Mouse (Mus musculus) forebrain, embryonic 12.5 days (tissue): ENCODE results near the gene Naa50. TPM values are rescaled to one million over a fixed set of nuclear protein-coding genes. Genes with fewer than 3 reads are reported as not detected.
A peak's percentile ranks its signal among the peaks of the same experiment; 100 is the strongest.

Experiments used
- ATAC-seq: fragments of 200-750 bp; cut with Nextera tagmentation; 2 replicates; pipeline ENCODE4 v1.8.0; 2017; ENCODE audit warnings: moderate TSS enrichment; ENCODE audit not compliant: low FRiP score
- H3K27ac ChIP-seq: fragments of 300-500 bp; sonication (generic); 2 replicates; pipeline ENCODE4 v1.5.1; 2016; ENCODE audit warnings: mild to moderate bottlenecking
- H3K27me3 ChIP-seq: fragments of 300-500 bp; sonication (generic); 2 replicates; pipeline ENCODE4 v1.6.1; 2016; ENCODE audit warnings: mild to moderate bottlenecking
- H3K36me3 ChIP-seq: fragments of 300-500 bp; sonication (generic); replicated peaks from 2 replicates; pipeline ENCODE4 v1.6.1; 2016; ENCODE audit warnings: mild to moderate bottlenecking
- H3K4me1 ChIP-seq: fragments of 300-500 bp; sonication (generic); 2 replicates; pipeline ENCODE4 v1.6.1; 2016
- H3K4me2 ChIP-seq: fragments of 300-500 bp; sonication (generic); 2 replicates; pipeline ENCODE4 v1.6.1; 2016; ENCODE audit warnings: mild to moderate bottlenecking, moderate library complexity
- H3K4me3 ChIP-seq: fragments of 300-500 bp; sonication (generic); replicated peaks from 2 replicates; pipeline ENCODE4 v1.5.1; 2016; ENCODE audit warnings: mild to moderate bottlenecking
- H3K9ac ChIP-seq: fragments of 300-500 bp; sonication (generic); 2 replicates; pipeline ENCODE4 v1.6.1; 2016; ENCODE audit warnings: mild to moderate bottlenecking
- H3K9me3 ChIP-seq: fragments of 300-500 bp; sonication (generic); 2 replicates; pipeline ENCODE4 v1.6.1; 2016
- whole genome bisulfite sequencing: fragments of 180-500 bp; shearing (Covaris S2); methylation state at CpG from one replicate; pipeline ENCODE4 v1.1.7; 2016; 5-methylcytosine and 5-hydroxymethylcytosine counted together
- polyA plus RNA-seq: library from polyadenylated mRNA; unstranded; fragments of >200 nt; fragmentation: Nextera tagmentation; extraction: Ambion mirVana; gene quantifications from 2 replicates; pipeline ENCODE4 v1.2.1, GENCODE M21; 2016

Gene Naa50
- polyA plus RNA-seq, 1 experiment from 2014 or later, result 117 TPM

GRCm38 (mm10) chr16:44154497-44155057 lies 14.9 kb downstream of the Naa50 start:
- no peak for ATAC-seq
- Histone ChIP-seq H3K27me3 (no peaks in the 10 kb centered on the region), H3K36me3 (peaks cover 15% of the 10 kb centered on the region), H3K9me3 (no peaks in the 10 kb centered on the region), H3K4me3 (no peak overlapping the region), H3K4me1 (no peaks in the 10 kb centered on the region), H3K27ac (no peak overlapping the region), H3K9ac (no peak overlapping the region), H3K4me2 (no peak overlapping the region)
- WGBS, result 66% methylated on average over 6 of the region's 6 CpGs

- Histone ChIP-seq H3K27me3 (no peaks in the 10 kb centered on the region), H3K9me3 (no peaks in the 10 kb centered on the region), H3K4me1 (no peaks in the 10 kb centered on the region), H3K4me3 (no peak overlapping the region), H3K27ac (no peak overlapping the region), H3K4me2 (no peak overlapping the region), H3K9ac (no peak overlapping the region), H3K36me3 (peaks cover 15% of the 10 kb centered on the region)
- ATAC-seq, result no peak
- WGBS, result 94% methylated on average over 7 of the region's 7 CpGs
These were observed 19.7 kb downstream of the Naa50 start for GRCm38 (mm10) chr16:44159325-44159724.

- Histone ChIP-seq H3K4me1 (no peaks in the 10 kb centered on the region), H3K9me3 (no peaks in the 10 kb centered on the region), H3K9ac (no peak overlapping the region), H3K27me3 (no peaks in the 10 kb centered on the region), H3K27ac (no peak overlapping the region), H3K4me3 (no peak overlapping the region), H3K36me3 (peaks cover 8% of the 10 kb centered on the region), H3K4me2 (no peak overlapping the region)
- ATAC-seq, result no peak
- 91% methylated on average over 2 of the region's 2 CpGs for WGBS
These were observed 24.2 kb downstream of the Naa50 start for GRCm38 (mm10) chr16:44163831-44164230.

GRCm38 (mm10) chr16:44165182-44165581 lies 25.6 kb downstream of the Naa50 start:
- Histone ChIP-seq H3K9ac (no peak overlapping the region), H3K4me2 (no peak overlapping the region), H3K27me3 (no peaks in the 10 kb centered on the region), H3K27ac (no peak overlapping the region), H3K4me3 (no peak overlapping the region), H3K36me3 (no peaks in the 10 kb centered on the region; the same call in 1 of the 2 replicates), H3K9me3 (no peaks in the 10 kb centered on the region), H3K4me1 (no peaks in the 10 kb centered on the region)
- 71% methylated on average over 3 of the region's 3 CpGs for WGBS
- no peak for ATAC-seq

GRCm38 (mm10) chr16:44168990-44169389 lies 29.4 kb downstream of the Naa50 start:
- Histone ChIP-seq H3K4me1 (peaks cover 5% of the 10 kb centered on the region), H3K36me3 (no peaks in the 10 kb centered on the region), H3K4me3 (no peak overlapping the region), H3K9me3 (no peaks in the 10 kb centered on the region), H3K27me3 (no peaks in the 10 kb centered on the region), H3K9ac (no peak overlapping the region), H3K27ac (no peak overlapping the region), H3K4me2 (no peak overlapping the region)
- 87% methylated on average over 4 of the region's 4 CpGs for WGBS
- ATAC-seq, result no peak

- peak; percentile 100 for ATAC-seq
- peak overlapping the region; percentile 98 for H3K9ac ChIP-seq
- peak overlapping the region; percentile 89 for H3K27ac ChIP-seq
- 1% methylated on average over 26 of the region's 26 CpGs for WGBS
- H3K9me3 ChIP-seq, result no peaks in the 10 kb centered on the region
- H3K36me3 ChIP-seq, result no peaks in the 10 kb centered on the region
- peak overlapping the region; percentile 98 for H3K4me3 ChIP-seq
- no peaks in the 10 kb centered on the region for H3K27me3 ChIP-seq
- H3K4me2 ChIP-seq, result peak overlapping the region; percentile 75
- H3K4me1 ChIP-seq, result peaks cover 17% of the 10 kb centered on the region
These were observed 32.9 kb downstream of the Naa50 start for GRCm38 (mm10) chr16:44172297-44173154.

- no peaks in the 10 kb centered on the region for H3K27me3 ChIP-seq
- peak within 1 kb of the TSS; percentile 89 for H3K27ac ChIP-seq
- no peaks in the 10 kb centered on the region for H3K9me3 ChIP-seq
- peaks cover 17% of the 10 kb centered on the region for H3K4me1 ChIP-seq
- peak within 1 kb of the TSS; percentile 98 for H3K9ac ChIP-seq
- ATAC-seq, result peak; percentile 78
- H3K4me2 ChIP-seq, result peak within 1 kb of the TSS; percentile 75
- H3K36me3 ChIP-seq, result no peaks in the 10 kb centered on the region
- peak within 1 kb of the TSS; percentile 98 for H3K4me3 ChIP-seq
- WGBS, result 0% methylated on average over 44 of the region's 77 CpGs
These were observed 33.7 kb downstream of the Naa50 start, which contains the start of gene Usf3 for GRCm38 (mm10) chr16:44173155-44173941. Gene Usf3, plus strand, starts transcription at chr16:44173246.

GRCm38 (mm10) chr16:44173966-44174530 lies 34.4 kb downstream of the Naa50 start:
- Histone ChIP-seq H3K9me3 (no peaks in the 10 kb centered on the region), H3K36me3 (no peaks in the 10 kb centered on the region), H3K9ac (peak overlapping the region; percentile 98), H3K4me1 (peaks cover 17% of the 10 kb centered on the region), H3K4me3 (peak overlapping the region; percentile 98), H3K27ac (0 out of 2 replicates have a peak overlapping the region, but pooled peaks have one; percentile 89), H3K4me2 (peak overlapping the region; percentile 71), H3K27me3 (no peaks in the 10 kb centered on the region)
- ATAC-seq, result no peak
- 24% methylated on average over 7 of the region's 7 CpGs for WGBS

GRCm38 (mm10) chr16:44175001-44175400 lies 35.4 kb downstream of the Naa50 start:
- no peaks in the 10 kb centered on the region for H3K27me3 ChIP-seq
- 91% methylated on average over 1 of the region's 1 CpGs for WGBS
- H3K4me2 ChIP-seq, result no peak overlapping the region
- H3K4me1 ChIP-seq, result peaks cover 17% of the 10 kb centered on the region
- no peak overlapping the region for H3K27ac ChIP-seq
- H3K4me3 ChIP-seq, result no peak overlapping the region
- no peak for ATAC-seq
- H3K36me3 ChIP-seq, result no peaks in the 10 kb centered on the region
- H3K9me3 ChIP-seq, result no peaks in the 10 kb centered on the region
- peak overlapping the region; percentile 29; the same call in 1 of the 2 replicates for H3K9ac ChIP-seq

GRCm38 (mm10) chr16:44176511-44176910 lies 36.9 kb downstream of the Naa50 start:
- WGBS, result 92% methylated on average over 2 of the region's 2 CpGs
- Histone ChIP-seq H3K27ac (no peak overlapping the region), H3K36me3 (peaks cover 3% of the 10 kb centered on the region; the same call in 1 of the 2 replicates), H3K27me3 (no peaks in the 10 kb centered on the region), H3K4me1 (peaks cover 17% of the 10 kb centered on the region), H3K9me3 (no peaks in the 10 kb centered on the region), H3K4me2 (no peak overlapping the region), H3K9ac (no peak overlapping the region), H3K4me3 (no peak overlapping the region)
- ATAC-seq, result no peak

GRCm38 (mm10) chr16:44178555-44178954 lies 38.9 kb downstream of the Naa50 start:
- no peak overlapping the region for H3K9ac ChIP-seq
- peaks cover 16% of the 10 kb centered on the region for H3K4me1 ChIP-seq
- H3K9me3 ChIP-seq, result no peaks in the 10 kb centered on the region
- peaks cover 3% of the 10 kb centered on the region; the same call in 1 of the 2 replicates for H3K36me3 ChIP-seq
- no peak overlapping the region for H3K27ac ChIP-seq
- no peak overlapping the region for H3K4me3 ChIP-seq
- no peak for ATAC-seq
- no peaks in the 10 kb centered on the region for H3K27me3 ChIP-seq
- WGBS, result 79% methylated on average over 1 of the region's 1 CpGs
- no peak overlapping the region for H3K4me2 ChIP-seq

- Histone ChIP-seq H3K9ac (no peak overlapping the region), H3K4me1 (no peaks in the 10 kb centered on the region), H3K27ac (no peak overlapping the region), H3K4me2 (no peak overlapping the region), H3K36me3 (peaks cover 3% of the 10 kb centered on the region; the same call in 1 of the 2 replicates), H3K27me3 (no peaks in the 10 kb centered on the region), H3K4me3 (no peak overlapping the region), H3K9me3 (no peaks in the 10 kb centered on the region)
- 91% methylated on average over 1 of the region's 1 CpGs for WGBS
- no peak for ATAC-seq
These were observed 43.0 kb downstream of the Naa50 start for GRCm38 (mm10) chr16:44182597-44182996.
